Mouse (Mus musculus) hindbrain, postnatal 0 days (tissue): ENCODE data around the gene Zg16. TPM values are rescaled to one million over a fixed set of nuclear protein-coding genes. Genes with fewer than 3 reads are reported as not detected.

Source experiments
- ATAC-seq: fragments of 200-750 bp; cut with Nextera tagmentation; 2 replicates; pipeline ENCODE4 v1.8.0; 2017; ENCODE audit warnings: mild to moderate bottlenecking, moderate TSS enrichment, moderate library complexity
- DNase-seq: peaks from one replicate; pipeline ENCODE4 v3.0.0-alpha.2; 2015; ENCODE audit warnings: low spot score
- H3K27ac ChIP-seq: fragments of 300-500 bp; sonication (generic); 2 replicates; pipeline ENCODE4 v1.5.1; 2014; ENCODE audit warnings: mild to moderate bottlenecking
- H3K27me3 ChIP-seq: fragments of 300-500 bp; sonication (generic); 2 replicates; pipeline ENCODE4 v1.6.1; 2014; ENCODE audit warnings: low read length, mixed read lengths; ENCODE audit not compliant: insufficient read depth
- H3K36me3 ChIP-seq: fragments of 300-500 bp; sonication (generic); 2 replicates; pipeline ENCODE4 v1.6.1; 2014; ENCODE audit warnings: low read length, mixed read lengths; ENCODE audit not compliant: insufficient read depth
- H3K4me1 ChIP-seq: fragments of 300-500 bp; sonication (generic); 2 replicates; pipeline ENCODE4 v1.6.1; 2014; ENCODE audit warnings: antibody characterized with exemption, low read length, mixed read lengths; ENCODE audit not compliant: insufficient read depth
- H3K4me2 ChIP-seq: fragments of 300-500 bp; sonication (generic); 2 replicates; pipeline ENCODE4 v1.6.1; 2014; ENCODE audit warnings: low read depth, mild to moderate bottlenecking, low read length, moderate library complexity, mixed read lengths
- H3K4me3 ChIP-seq: fragments of 300-500 bp; sonication (generic); 2 replicates; pipeline ENCODE4 v1.5.1; 2014; ENCODE audit warnings: low read length
- H3K9ac ChIP-seq: fragments of 300-500 bp; sonication (generic); replicated peaks from 2 replicates; pipeline ENCODE4 v1.6.1; 2014; ENCODE audit warnings: mild to moderate bottlenecking, low read length, moderate library complexity, mixed read lengths
- H3K9me3 ChIP-seq: fragments of 300-500 bp; sonication (generic); 2 replicates; pipeline ENCODE4 v1.6.1; 2016; ENCODE audit warnings: low read length, mixed read lengths
- CTCF ChIP-seq: IDR thresholded peaks from 2 replicates; pipeline ENCODE4 v1.5.1; 2016; ENCODE audit warnings: antibody characterized with exemption, control low read depth, low read depth
- WGBS: fragments of 180-500 bp; shearing (Covaris S2); extraction: QIAGEN DNeasy Blood & Tissue Kit; methylation state at CpG from one replicate; pipeline ENCODE4 v1.1.7; 2014; 5-methylcytosine and 5-hydroxymethylcytosine counted together
- polyA plus RNA-seq: library from polyadenylated mRNA; unstranded; fragments of >200 nt; fragmentation: Nextera tagmentation; extraction: Ambion mirVana; gene quantifications from 2 replicates; pipeline ENCODE4 v1.2.1, GENCODE M21; 2015
- total RNA-seq: library from RNA; depleted of rRNA; stranded (reverse); fragments of >200 nt; gene quantifications from 2 replicates; pipeline ENCODE4 v1.2.3, GENCODE M21; 2014

Gene Zg16
- total and polyA plus RNA-seq, 2 experiments from 2014 or later: not detected

DNA sequence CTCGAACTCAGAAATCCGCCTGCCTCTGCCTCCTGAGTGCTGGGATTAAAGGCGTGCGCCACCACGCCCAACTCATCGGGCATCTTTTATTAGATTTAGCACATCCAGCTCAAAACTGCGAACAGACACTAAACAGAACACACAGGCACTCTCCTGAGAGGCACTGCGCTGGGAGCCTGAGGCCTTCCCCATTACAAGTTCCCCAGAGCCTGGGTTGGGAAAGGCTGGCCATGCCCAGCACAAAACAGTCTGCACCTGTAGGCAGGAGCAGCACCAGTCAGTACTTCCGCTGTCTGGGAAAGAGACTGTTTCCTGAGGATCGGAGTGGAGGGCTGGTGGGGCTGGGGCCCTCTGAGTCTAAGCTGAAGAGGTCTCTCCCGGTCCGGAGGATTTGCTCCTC is 72.1 kb downstream of the Zg16 start:
- peaks cover 32% of the 10 kb centered on the region for H3K4me1 ChIP-seq
- 95% methylated on average over 12 of the region's 12 CpGs for WGBS
- H3K27ac ChIP-seq: no peak overlapping the region
- H3K27me3 ChIP-seq: no peaks in the 10 kb centered on the region
- H3K4me3 ChIP-seq: no peak overlapping the region
- no peak for TF ChIP-seq CTCF
- ATAC-seq (no peak), DNase-seq (no peak)
- H3K4me2 ChIP-seq: no peak overlapping the region
- H3K36me3 ChIP-seq: peaks cover 16% of the 10 kb centered on the region
- no peak overlapping the region for H3K9ac ChIP-seq
- no peaks in the 10 kb centered on the region for H3K9me3 ChIP-seq

DNA sequence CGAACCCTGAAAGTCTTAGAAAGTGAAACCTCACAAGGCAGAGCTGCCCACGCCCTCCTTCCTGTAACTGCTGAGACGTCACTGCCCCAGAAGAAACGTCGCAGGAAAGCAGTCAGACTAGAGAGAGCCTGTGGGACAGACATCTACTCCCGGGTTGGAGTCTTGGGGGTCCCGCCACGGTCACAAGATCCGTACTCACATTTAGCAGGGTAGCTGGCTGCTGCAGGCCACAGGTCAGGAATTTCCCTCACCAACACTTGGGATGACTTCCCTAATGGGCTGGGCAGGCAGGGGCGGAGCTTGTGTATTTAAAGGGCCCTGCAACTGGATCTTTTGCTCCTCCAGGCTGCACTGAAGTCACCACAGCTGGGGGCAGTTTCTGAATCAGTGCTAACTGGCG is 72.8 kb downstream of the Zg16 start, which contains the start of gene Mvp:
Gene Mvp (minus strand): TSS at position 302 of the 400 bp plus-strand sequence.
- 67% methylated on average over 11 of the region's 11 CpGs for WGBS
- Histone ChIP-seq H3K4me1 (peaks cover 25% of the 10 kb centered on the region), H3K4me2 (peak within 1 kb of the TSS; percentile 40), H3K27me3 (no peaks in the 10 kb centered on the region), H3K9ac (0 out of 2 replicates have a peak within 1 kb of the TSS, but pooled peaks have one; percentile 24), H3K36me3 (peaks cover 16% of the 10 kb centered on the region), H3K4me3 (peak within 1 kb of the TSS; percentile 27), H3K9me3 (no peaks in the 10 kb centered on the region), H3K27ac (no peak within 1 kb of the TSS)
- ATAC-seq (no peak), DNase-seq (no peak)
- no peak for TF ChIP-seq CTCF

GRCm38 (mm10) chr7:127013385-127013784 is 73.7 kb downstream of the Zg16 start:
- Histone ChIP-seq H3K27ac (no peak overlapping the region), H3K27me3 (no peaks in the 10 kb centered on the region), H3K9ac (no peak overlapping the region), H3K4me3 (no peak overlapping the region), H3K4me1 (peaks cover 17% of the 10 kb centered on the region), H3K9me3 (no peaks in the 10 kb centered on the region), H3K4me2 (no peak overlapping the region), H3K36me3 (peaks cover 16% of the 10 kb centered on the region)
- TF ChIP-seq CTCF: no peak
- WGBS: 97% methylated on average over 6 of the region's 6 CpGs
- ATAC-seq: no peak
- DNase-seq: no peak

DNA sequence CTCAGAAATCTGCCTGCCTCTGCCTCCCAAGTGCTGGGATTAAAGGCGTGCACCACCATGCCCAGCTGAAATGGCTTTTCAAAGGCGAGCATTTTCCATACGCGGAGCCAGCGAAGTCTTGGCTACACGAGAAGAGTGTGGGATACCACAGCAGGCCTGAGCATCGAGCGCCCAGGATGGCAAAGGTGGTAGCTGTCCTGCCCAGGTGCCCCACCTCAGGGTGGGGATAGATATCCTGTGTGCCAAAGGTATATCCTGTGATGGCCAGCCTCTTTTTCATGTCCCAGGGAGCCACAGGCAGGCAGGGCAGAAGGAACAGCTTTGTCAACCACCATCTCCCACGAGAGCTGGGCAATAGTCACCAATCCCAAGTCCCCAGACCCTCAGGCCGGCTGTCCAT is 74.3 kb downstream of the Zg16 start:
- no peak for TF ChIP-seq CTCF
- Histone ChIP-seq H3K4me3 (no peak overlapping the region), H3K9me3 (no peaks in the 10 kb centered on the region), H3K27ac (no peak overlapping the region), H3K27me3 (no peaks in the 10 kb centered on the region), H3K4me1 (peaks cover 13% of the 10 kb centered on the region), H3K36me3 (peaks cover 16% of the 10 kb centered on the region), H3K4me2 (no peak overlapping the region), H3K9ac (no peak overlapping the region)
- ATAC-seq: no peak
- DNase-seq: no peak
- 94% methylated on average over 10 of the region's 10 CpGs for WGBS

GRCm38 (mm10) chr7:127012374-127012773 is 74.8 kb downstream of the Zg16 start:
- no peaks in the 10 kb centered on the region for H3K27me3 ChIP-seq
- H3K4me2 ChIP-seq: no peak overlapping the region
- H3K9me3 ChIP-seq: no peaks in the 10 kb centered on the region
- 81% methylated on average over 6 of the region's 6 CpGs for WGBS
- H3K36me3 ChIP-seq: peaks cover 16% of the 10 kb centered on the region
- no peak for TF ChIP-seq CTCF
- DNase-seq (no peak), ATAC-seq (no peak)
- H3K9ac ChIP-seq: no peak overlapping the region
- H3K4me1 ChIP-seq: peaks cover 10% of the 10 kb centered on the region
- no peak overlapping the region for H3K4me3 ChIP-seq
- no peak overlapping the region for H3K27ac ChIP-seq

- WGBS: 72% methylated on average over 2 of the region's 2 CpGs
- H3K27me3 ChIP-seq: no peaks in the 10 kb centered on the region
- no peak for DNase-seq
- peaks cover 16% of the 10 kb centered on the region for H3K36me3 ChIP-seq
- peaks cover 10% of the 10 kb centered on the region for H3K4me1 ChIP-seq
- no peak overlapping the region for H3K4me3 ChIP-seq
- H3K9ac ChIP-seq: no peak overlapping the region
- no peak overlapping the region for H3K27ac ChIP-seq
- H3K4me2 ChIP-seq: no peak overlapping the region
- no peak for ATAC-seq
- no peaks in the 10 kb centered on the region for H3K9me3 ChIP-seq
- TF ChIP-seq CTCF: no peak
Observed at GRCm38 (mm10) chr7:127011717-127012116, 75.4 kb downstream of the Zg16 start.

DNA sequence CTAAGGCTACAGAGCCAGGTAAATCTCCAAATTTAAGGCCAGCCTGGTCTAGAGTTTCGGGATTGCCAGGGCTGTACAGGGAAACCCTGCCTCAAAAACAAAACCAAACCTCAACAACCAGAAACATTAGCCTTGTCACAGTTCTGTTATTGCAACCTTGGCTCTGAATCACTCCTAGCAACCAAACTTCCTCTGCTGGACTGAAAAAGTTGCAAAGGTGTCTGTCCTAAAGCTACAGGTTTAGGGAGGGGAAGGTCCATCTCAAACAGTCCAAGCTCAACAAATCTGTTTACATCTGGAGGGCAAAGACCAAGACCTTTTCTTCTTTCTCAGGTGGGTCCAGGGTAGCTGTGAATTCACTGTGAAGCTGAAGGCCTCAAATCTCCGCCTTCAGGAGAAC is 76.1 kb downstream of the Zg16 start:
- Histone ChIP-seq H3K27me3 (no peaks in the 10 kb centered on the region), H3K9ac (no peak overlapping the region), H3K36me3 (peaks cover 16% of the 10 kb centered on the region), H3K4me2 (no peak overlapping the region), H3K4me3 (no peak overlapping the region), H3K4me1 (peaks cover 9% of the 10 kb centered on the region), H3K27ac (no peak overlapping the region), H3K9me3 (no peaks in the 10 kb centered on the region)
- no peak for DNase-seq
- no peak for ATAC-seq
- WGBS: 95% methylated on average over 2 of the region's 2 CpGs
- TF ChIP-seq CTCF: no peak
